Mouse (Mus musculus) forebrain, embryonic 14.5 days (tissue): Measurements from ENCODE around the gene Gm4981. TPM values are rescaled to one million over a fixed set of nuclear protein-coding genes. Genes with fewer than 3 reads are reported as not detected.

Experiments used
- ATAC-seq: fragments of 200-750 bp; cut with Nextera tagmentation; 2 replicates; pipeline ENCODE4 v1.8.0; 2017; ENCODE audit warnings: mild to moderate bottlenecking, moderate library complexity
- DNase-seq: peaks from one replicate; pipeline ENCODE4 v3.0.0-alpha.2; 2015; ENCODE audit warnings: low spot score
- H3K27ac ChIP-seq: fragments of 300-500 bp; sonication (generic); 2 replicates; pipeline ENCODE4 v1.5.1; 2014; ENCODE audit warnings: low read depth, mild to moderate bottlenecking, control low read depth, low read length, moderate library complexity
- H3K27me3 ChIP-seq: fragments of 300-500 bp; sonication (generic); replicated peaks from 2 replicates; pipeline ENCODE4 v1.6.1; 2014; ENCODE audit warnings: low read length, control low read depth, mixed read lengths; ENCODE audit not compliant: control insufficient read depth, insufficient read depth
- H3K36me3 ChIP-seq: fragments of 300-500 bp; sonication (generic); 2 replicates; pipeline ENCODE4 v1.6.1; 2014; ENCODE audit warnings: low read length, control low read depth; ENCODE audit not compliant: control insufficient read depth, insufficient read depth
- H3K4me1 ChIP-seq: fragments of 300-500 bp; sonication (generic); 2 replicates; pipeline ENCODE4 v1.6.1; 2014; ENCODE audit warnings: antibody characterized with exemption, low read length, control low read depth; ENCODE audit not compliant: control insufficient read depth, insufficient read depth
- H3K4me2 ChIP-seq: fragments of 300-500 bp; sonication (generic); 2 replicates; pipeline ENCODE4 v1.6.1; 2014; ENCODE audit warnings: mild to moderate bottlenecking, control low read depth, low read length
- H3K4me3 ChIP-seq: fragments of 300-500 bp; sonication (generic); 2 replicates; pipeline ENCODE4 v1.5.1; 2014; ENCODE audit warnings: low read depth, low read length, control low read depth
- H3K9ac ChIP-seq: fragments of 300-500 bp; sonication (generic); 2 replicates; pipeline ENCODE4 v1.6.1; 2014; ENCODE audit warnings: mild to moderate bottlenecking, low read length, control low read depth, moderate library complexity
- H3K9me3 ChIP-seq: fragments of 300-500 bp; sonication (generic); replicated peaks from 2 replicates; pipeline ENCODE4 v1.6.1; 2016; ENCODE audit warnings: low read length, control low read depth, mixed read lengths; ENCODE audit not compliant: control insufficient read depth
- WGBS: fragments of 180-500 bp; shearing (Covaris S2); extraction: QIAGEN DNeasy Blood & Tissue Kit; methylation state at CpG from one replicate; pipeline ENCODE4 v1.1.7; 2014; 5-methylcytosine and 5-hydroxymethylcytosine counted together
- polyA plus RNA-seq: library from polyadenylated mRNA; unstranded; fragments of >200 nt; fragmentation: Nextera tagmentation; extraction: Ambion mirVana; gene quantifications from 2 replicates; pipeline ENCODE4 v1.2.1, GENCODE M21; 2014

Gm4981 gene
- polyA plus RNA-seq, 1 experiment from 2014 or later, result not detected

DNA sequence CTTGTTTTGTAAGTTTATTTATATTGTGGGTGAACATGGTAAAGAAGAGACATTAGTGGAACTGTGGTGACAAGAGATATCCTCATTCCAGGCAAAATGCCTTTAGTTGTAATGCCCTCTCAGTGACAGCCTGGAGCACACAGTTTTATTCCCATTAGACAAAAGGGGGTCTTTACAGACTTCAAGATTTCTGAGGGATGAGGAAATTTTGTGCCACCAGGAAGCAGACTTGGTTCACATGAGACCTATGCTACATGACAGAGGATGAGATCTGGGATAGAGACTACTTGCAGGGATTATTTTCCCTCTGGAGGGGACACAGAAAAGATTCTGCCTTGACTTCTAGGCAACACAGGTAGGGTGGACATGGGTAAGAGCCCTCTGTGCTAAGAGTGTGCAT is 22.0 kb downstream of the Gm4981 start:
- Histone ChIP-seq H3K27ac (no peak overlapping the region), H3K4me1 (no peaks in the 10 kb centered on the region), H3K4me2 (no peak overlapping the region), H3K9me3 (no peaks in the 10 kb centered on the region), H3K27me3 (no peaks in the 10 kb centered on the region), H3K4me3 (no peak overlapping the region), H3K36me3 (no peaks in the 10 kb centered on the region), H3K9ac (no peak overlapping the region)
- ATAC-seq (no peak), DNase-seq (no peak)

DNA sequence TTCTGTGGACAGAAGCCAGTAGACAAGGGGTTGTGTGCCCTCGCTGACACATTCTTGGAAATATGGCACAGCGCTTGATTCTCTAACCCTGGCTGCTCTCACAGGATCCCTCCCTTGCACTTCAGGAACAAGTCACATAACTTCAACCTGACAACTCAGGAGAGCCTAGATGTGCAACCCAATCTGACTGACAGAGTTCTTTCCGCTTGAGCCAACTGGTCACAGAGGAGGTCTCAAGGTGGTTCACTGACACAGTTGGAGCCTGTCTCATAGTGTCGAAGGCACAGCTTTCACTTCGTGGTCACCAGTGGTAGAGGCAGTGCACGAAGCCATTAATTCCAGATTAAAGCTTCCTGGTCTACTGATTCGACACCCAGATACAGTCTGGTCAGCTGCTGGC is 24.3 kb downstream of the Gm4981 start:
- no peak overlapping the region for H3K4me2 ChIP-seq
- H3K27me3 ChIP-seq, result no peaks in the 10 kb centered on the region
- H3K9ac ChIP-seq, result no peak overlapping the region
- no peak overlapping the region for H3K4me3 ChIP-seq
- no peaks in the 10 kb centered on the region for H3K36me3 ChIP-seq
- DNase-seq (no peak), ATAC-seq (no peak)
- H3K9me3 ChIP-seq, result 0 out of 2 replicates have a peak, but pooled peaks cover 2% of the 10 kb centered on the region
- H3K27ac ChIP-seq, result no peak overlapping the region
- 77% methylated on average over 7 of the region's 7 CpGs for WGBS
- H3K4me1 ChIP-seq, result no peaks in the 10 kb centered on the region

DNA sequence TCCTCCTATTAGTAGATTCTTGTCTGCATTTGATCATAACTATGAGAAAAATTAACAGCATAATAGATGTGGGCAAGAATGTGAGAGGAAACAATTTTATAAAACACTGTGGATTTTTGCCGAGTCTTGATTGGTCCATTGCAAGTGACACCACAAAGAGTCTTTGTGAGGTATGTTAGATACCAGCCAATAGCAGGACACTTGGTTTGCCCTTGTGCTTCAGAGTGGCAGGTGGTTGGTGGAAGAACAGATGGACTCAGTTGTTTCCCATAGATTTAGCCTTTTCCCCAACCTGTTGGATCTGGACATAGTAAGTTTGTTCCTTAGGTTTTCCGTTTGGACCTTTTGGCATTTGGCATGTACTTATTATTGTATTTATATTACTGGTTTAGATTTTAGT is 25.3 kb downstream of the Gm4981 start:
- DNase-seq, result no peak
- H3K36me3 ChIP-seq, result no peaks in the 10 kb centered on the region
- WGBS, result 94% methylated on average over 2 of the region's 2 CpGs

DNA sequence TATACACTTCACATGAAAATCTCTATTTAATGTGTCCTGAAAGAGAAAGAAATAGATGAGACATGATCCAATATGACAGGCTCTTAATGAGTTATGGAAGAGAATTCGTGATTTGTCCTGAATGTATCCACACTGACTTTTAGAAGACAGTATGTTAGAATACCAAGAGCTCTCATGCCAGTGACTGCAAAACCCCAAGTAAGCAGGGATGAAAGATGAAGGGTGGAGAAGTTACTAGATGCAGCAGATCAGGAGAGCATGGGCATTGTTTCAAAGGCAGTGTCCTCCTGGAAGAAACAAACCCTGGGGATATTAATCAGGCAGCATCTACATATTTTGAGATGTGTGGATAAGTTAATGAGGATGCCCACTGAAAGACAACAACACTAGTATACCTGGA is 26.0 kb downstream of the Gm4981 start:
- Histone ChIP-seq H3K9me3 (peaks cover 2% of the 10 kb centered on the region; the same call in 1 of the 2 replicates), H3K4me2 (no peak overlapping the region), H3K27me3 (no peaks in the 10 kb centered on the region), H3K27ac (no peak overlapping the region), H3K4me3 (no peak overlapping the region), H3K9ac (no peak overlapping the region), H3K4me1 (no peaks in the 10 kb centered on the region), H3K36me3 (no peaks in the 10 kb centered on the region)
- ATAC-seq (no peak), DNase-seq (no peak)
- WGBS, result 66% methylated on average over 1 of the region's 1 CpGs

More for the DNA sequence above, 25.3 kb downstream of the Gm4981 start:
- Histone ChIP-seq H3K9ac (no peak overlapping the region), H3K27me3 (no peaks in the 10 kb centered on the region), H3K27ac (no peak overlapping the region), H3K4me1 (no peaks in the 10 kb centered on the region), H3K4me3 (no peak overlapping the region), H3K9me3 (peaks cover 2% of the 10 kb centered on the region; the same call in 1 of the 2 replicates), H3K4me2 (no peak overlapping the region)
- no peak for ATAC-seq

DNA sequence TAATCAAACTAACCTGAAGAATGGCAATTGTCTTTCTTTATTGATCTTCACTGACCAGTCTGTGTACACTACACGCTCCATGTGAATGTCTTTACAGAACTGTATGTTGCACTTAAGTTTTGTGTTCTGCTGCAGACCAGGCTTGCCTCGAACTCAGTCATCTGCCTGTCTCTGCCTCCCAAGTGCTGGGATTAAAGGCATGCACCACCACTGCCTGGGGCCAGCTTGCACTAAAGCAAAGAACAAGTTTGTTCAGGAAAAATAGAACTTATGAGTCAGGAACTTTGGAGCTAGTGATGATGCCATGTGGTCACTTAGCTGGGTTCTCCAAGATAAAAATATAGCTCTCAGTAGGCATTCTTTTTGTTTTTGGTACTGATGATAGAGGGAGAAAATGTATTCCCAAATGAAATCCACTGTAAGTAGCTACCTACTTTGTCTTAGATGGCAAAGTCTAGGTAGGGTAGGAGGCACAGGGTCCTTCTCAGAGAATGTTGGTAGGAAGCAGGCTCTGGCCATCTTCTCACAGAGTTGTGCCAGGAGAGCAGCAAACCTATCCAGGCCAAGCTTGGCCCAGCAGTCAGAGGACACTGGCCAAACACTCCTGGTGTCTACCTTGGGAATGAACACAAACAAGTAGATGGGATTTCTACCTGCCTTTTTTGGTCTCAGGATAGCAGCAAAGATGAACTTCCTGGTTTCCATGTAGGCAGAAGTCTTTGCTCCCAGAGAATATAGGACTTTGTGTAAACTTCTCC is 26.6 kb downstream of the Gm4981 start:
- Histone ChIP-seq H3K27ac (no peak overlapping the region), H3K4me2 (no peak overlapping the region), H3K4me3 (no peak overlapping the region), H3K9ac (no peak overlapping the region), H3K27me3 (no peaks in the 10 kb centered on the region), H3K4me1 (no peaks in the 10 kb centered on the region), H3K9me3 (peaks cover 2% of the 10 kb centered on the region; the same call in 1 of the 2 replicates), H3K36me3 (no peaks in the 10 kb centered on the region)
- no peak for DNase-seq
- ATAC-seq, result no peak
- 68% methylated on average over 2 of the region's 2 CpGs for WGBS

DNA sequence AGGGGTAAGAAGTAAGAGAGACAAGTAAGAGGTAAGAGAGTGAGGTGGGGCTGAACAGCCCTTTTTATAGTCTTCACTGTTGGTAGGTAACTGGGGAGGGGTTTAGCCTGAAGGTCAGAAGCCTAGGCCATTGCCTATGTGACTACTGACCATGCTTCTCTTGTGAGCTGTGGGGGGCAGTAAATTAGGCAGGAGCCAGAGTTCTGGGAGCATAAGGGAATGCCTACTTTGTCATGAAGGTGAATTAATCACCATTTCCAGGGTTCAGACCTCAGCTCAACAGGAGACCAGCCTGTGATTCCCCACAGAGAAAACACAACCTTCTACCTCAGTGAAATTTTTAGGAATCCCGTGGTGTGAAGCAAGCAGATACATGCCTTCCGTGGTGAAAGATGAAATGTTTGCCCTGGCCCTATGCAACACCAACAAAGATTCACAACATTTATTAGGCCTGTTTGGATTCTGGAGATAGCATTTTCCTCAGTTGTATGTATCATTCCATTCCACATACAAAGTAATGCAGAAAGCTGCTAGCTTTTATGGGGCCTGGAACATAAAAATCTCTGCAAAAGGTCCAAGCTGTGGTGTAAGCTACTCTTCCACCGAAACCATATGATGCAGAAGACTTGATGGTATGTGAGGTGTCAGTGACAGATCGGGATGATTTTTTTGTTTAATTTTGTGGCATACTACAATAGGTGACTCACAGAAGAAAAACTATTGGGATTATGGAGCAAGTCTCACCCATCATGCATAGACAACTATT is 29.7 kb downstream of the Gm4981 start:
- Histone ChIP-seq H3K4me2 (no peak overlapping the region), H3K9ac (no peak overlapping the region), H3K9me3 (peaks cover 2% of the 10 kb centered on the region; the same call in 1 of the 2 replicates), H3K27me3 (no peaks in the 10 kb centered on the region), H3K4me3 (no peak overlapping the region), H3K27ac (no peak overlapping the region), H3K36me3 (no peaks in the 10 kb centered on the region), H3K4me1 (no peaks in the 10 kb centered on the region)
- DNase-seq, result no peak
- ATAC-seq, result no peak
- 90% methylated on average over 4 of the region's 4 CpGs for WGBS

DNA sequence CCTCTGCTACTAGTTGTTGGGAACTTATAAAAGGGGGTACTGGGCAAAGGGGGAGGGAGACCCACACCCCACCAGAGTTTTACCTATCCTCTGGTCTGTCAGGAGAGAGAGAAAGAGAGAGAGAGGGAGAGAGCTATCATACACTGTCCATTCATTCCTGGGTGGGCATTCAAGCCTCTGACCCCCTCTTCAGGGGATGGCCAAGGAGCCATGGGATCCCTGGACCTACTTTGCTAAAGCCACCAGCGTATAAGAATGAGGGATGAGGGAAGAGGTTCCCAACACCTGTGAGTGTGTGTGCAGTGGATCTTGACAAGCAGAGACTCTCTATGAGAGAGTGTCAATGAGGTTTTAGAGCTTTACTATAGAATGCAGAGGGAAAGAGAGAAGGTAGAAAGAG is 30.5 kb downstream of the Gm4981 start:
- ATAC-seq (no peak), DNase-seq (no peak)
- no peaks in the 10 kb centered on the region for H3K4me1 ChIP-seq
- H3K9ac ChIP-seq, result no peak overlapping the region
- H3K27me3 ChIP-seq, result no peaks in the 10 kb centered on the region
- H3K4me2 ChIP-seq, result no peak overlapping the region
- no peak overlapping the region for H3K4me3 ChIP-seq
- H3K27ac ChIP-seq, result no peak overlapping the region
- peaks cover 2% of the 10 kb centered on the region; the same call in 1 of the 2 replicates for H3K9me3 ChIP-seq
- H3K36me3 ChIP-seq, result no peaks in the 10 kb centered on the region
- 40% methylated on average over 1 of the region's 1 CpGs for WGBS
